Mouse (Mus musculus) cerebellum, adult 18-20 months (tissue): ENCODE data around the gene Mkrn2os.
"Not testable (repeated sequence)": the region's sequence is repeated elsewhere in the genome, so short reads cannot be mapped to it uniquely, and the experiment has no call there.

Experiments
- DNase-seq, 2 experiments: peaks; one replicate each; pipeline ENCODE4 v3.0.0; 2021

The Mkrn2os gene

DNA sequence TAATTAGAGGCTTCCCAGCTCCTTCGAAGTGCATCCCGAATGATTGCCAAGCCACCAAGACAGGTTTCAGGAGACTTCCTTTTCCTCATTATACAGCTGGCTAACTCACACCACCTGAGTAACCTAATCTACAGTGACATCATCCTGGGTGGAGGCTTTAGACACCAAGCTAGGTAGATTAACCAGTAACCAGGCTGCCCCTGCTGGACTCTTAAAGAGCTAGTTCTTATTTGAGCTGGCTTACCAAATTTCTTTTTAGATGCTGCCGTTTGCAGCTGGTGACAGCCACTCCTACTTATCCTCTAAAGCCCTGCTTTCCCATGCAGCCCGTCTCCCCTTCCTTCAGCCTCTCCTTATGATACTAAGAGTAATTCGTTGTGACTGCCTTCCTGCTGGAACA lies at the start of gene Mkrn2os:
Mkrn2os (minus strand) TSS at position 119 of the 400 bp plus-strand sequence.
- DNase-seq = no peak

GRCm38 (mm10) chr6:115638188-115638587 lies 45.8 kb upstream of the Mkrn2os start:
- not testable (repeated sequence) for DNase-seq

DNA sequence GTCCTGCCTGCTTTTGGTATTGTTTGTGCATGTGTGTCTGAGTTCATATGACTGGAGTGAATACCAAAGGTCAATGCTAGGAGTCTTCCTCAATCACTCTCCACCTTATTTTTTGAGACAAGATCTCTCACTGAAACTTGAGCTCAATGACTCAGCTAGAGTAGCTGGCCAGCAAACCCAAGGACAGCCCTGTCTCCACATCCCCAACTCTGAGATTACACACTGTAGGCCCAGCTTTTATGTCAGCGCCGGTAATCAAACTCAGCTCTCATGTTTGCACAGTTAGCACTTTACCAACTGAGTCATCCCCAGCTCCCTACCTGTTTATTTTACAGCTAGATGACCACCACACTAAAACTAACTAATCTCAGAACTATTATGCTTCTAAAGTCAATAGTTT lies 41.6 kb upstream of the Mkrn2os start:
- DNase-seq = no peak

- DNase-seq = no peak
Observed at GRCm38 (mm10) chr6:115631056-115631795, 38.9 kb upstream of the Mkrn2os start.

DNA sequence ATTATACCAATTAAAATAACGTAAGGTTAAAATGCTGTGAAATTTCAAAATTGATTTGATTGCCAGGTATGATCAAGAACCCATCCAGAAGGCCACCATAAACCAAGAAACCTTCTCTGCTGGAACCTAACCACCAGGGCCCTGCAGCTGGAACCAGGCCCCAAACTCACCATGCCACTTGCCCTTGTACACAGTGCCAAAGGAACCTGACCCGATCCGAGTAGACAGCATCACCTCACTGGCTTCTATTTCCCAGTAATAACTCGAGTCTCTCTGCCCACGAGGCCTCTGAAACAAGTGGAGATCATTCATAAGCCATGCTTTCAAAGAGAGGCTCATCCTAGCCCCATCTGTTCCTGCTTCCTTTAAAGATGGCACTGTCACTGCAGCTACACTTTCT lies 33.7 kb upstream of the Mkrn2os start:
- DNase-seq = no peak

GRCm38 (mm10) chr6:115620942-115621341 lies 28.6 kb upstream of the Mkrn2os start:
- no peak for DNase-seq

DNA sequence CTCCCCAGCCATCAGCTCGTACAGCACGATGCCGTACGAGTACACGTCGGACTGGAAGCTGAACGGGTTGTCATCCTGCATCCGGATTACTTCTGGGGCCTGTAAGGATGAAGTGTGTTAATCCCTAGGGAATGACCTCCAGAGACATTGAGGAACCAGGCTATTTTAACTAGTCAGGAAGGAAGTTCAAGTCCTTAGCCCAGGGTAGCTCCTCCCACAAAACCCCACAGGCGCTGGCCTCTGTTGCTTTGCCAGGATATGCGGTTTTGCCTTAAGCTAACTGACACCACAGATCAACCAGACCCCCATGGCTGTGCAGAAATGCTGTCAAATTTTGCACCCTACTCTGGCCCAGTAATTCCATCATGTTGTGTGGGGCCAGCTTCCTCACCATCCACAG lies 27.4 kb upstream of the Mkrn2os start:
- no peak for DNase-seq

DNA sequence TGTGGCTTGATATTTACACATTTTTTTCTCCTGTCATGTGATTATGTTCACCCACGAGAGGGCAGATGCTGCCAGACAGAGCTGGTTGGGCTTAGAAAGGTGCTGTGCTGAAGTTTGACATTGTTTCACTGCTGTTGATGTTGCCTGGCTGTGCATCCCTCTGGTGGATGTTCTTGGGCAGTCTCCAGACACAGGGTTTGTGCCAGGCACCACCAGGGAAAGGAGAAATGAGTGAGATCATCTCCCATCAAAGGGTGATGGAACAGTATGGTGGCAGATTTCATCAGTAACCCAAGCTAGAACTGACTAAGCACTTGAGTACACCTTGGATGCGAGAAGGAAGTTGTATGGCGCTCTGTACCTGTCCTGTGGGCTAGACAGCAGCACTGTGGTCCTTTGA lies 23.6 kb upstream of the Mkrn2os start:
- no peak for DNase-seq

GRCm38 (mm10) chr6:115613793-115614192 lies 21.4 kb upstream of the Mkrn2os start:
- DNase-seq = no peak

DNA sequence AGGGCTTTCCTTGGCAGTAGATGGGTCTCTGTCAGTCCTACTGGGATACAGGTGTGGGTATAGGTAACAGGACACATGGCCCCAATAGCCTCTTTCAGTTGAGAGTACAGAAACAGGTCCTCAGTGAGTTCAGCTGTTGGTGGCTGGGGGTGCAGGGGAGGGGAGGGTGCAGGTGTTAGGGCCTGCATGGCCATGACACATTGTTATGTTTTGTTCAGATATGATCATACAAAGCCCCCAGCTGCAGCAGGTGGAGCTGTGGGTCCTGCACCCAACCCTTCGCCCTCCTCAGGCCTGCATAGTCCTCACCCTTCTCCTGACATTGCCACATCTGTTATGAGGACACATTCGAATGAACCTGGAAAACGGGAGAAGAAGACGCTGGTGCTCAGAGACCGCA lies 17.9 kb upstream of the Mkrn2os start:
- no peak for DNase-seq

DNA sequence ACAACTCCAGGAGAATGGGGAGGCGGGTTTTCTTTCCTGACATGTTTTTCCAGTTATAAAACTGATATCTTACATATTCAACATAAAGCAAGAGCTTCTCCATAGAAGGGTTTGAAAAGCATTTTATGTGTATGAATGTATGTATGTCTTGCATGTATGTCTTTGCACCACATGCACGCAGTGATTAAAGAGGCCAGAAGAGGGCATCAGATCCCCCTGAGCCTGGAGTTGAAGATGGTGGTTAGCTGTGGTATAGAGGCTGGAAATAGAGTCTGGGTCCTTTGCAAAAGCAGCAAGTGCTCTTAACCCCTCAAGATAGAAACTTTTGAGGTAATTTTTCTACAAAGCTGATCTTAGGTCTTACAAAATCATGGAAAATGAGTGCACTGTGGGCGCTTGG lies 16.7 kb upstream of the Mkrn2os start:
- peak; percentile 32 for DNase-seq

DNA sequence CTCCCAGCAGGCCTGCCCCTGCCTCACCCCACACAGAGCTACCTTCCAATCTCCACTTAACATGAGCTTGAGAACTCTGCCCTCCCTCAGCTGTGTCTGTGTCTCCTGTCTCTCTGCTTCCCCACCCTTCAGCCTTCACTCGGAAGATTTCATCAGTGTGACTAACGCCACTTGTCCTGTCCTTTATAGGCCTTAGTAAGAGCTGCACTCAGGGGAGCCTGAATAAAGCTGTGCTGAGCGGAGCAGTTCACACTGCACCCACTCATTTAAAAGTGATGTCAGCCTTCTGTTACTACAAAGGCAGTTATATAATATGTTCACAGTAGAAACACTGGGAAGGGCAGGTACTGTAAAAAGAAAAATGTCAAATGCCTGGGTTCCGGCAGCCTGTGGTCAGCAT lies 15.1 kb upstream of the Mkrn2os start:
- peak; percentile 21 to 26 for DNase-seq

DNA sequence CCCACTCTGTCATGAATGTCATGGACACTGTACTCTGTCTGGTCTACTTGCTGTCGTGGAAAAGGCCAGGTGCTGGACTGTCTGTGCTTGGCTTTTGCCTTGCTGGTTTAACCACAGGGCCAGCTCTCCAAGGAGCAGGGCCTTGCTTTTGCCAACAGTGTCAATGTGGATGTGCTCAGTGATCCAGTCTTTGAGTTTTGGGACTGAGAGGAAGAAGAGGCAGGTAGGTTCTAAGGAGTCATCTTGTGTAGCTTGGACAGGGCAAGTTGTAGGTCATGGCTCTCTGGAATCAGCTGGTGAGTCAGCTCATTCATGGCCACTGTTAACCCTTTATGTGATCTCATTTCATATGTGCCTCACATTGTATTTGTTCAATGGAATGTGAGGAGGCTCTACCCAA lies 14.1 kb upstream of the Mkrn2os start:
- no peak for DNase-seq

GRCm38 (mm10) chr6:115601715-115602523 lies 9.5 kb upstream of the Mkrn2os start, which contains the start of gene Mkrn2:
TSS of gene Mkrn2 (plus strand) at chr6:115601902.
- DNase-seq = peak; percentile 71 to 88

DNA sequence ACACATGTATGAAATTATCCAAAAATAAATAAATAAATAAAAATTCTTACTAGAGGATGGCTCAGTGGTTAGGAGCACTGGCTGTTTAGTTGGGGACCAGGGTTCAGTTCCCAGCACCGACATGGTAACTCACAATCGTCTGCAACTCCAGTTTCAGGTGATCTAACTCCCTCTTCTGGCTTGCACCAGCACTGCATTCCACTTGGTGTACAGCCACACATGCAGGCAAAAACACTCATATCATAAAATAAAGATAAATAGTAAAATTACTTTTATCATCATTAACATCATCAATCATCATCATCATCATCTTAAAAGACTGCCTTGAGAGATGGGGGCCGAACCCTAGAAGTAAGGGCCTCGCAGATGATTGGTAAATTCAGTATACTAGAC lies 8.9 kb upstream of the Mkrn2os start:
- peak in 1 of 2 experiments; percentile 28 for DNase-seq

- no peak for DNase-seq
Observed at GRCm38 (mm10) chr6:115595667-115596066, 3.3 kb upstream of the Mkrn2os start.

- no peak for DNase-seq
Observed at GRCm38 (mm10) chr6:115594463-115594862, 2.1 kb upstream of the Mkrn2os start.

GRCm38 (mm10) chr6:115593252-115593651 lies 876 bp upstream of the Mkrn2os start:
- no peak for DNase-seq

DNA sequence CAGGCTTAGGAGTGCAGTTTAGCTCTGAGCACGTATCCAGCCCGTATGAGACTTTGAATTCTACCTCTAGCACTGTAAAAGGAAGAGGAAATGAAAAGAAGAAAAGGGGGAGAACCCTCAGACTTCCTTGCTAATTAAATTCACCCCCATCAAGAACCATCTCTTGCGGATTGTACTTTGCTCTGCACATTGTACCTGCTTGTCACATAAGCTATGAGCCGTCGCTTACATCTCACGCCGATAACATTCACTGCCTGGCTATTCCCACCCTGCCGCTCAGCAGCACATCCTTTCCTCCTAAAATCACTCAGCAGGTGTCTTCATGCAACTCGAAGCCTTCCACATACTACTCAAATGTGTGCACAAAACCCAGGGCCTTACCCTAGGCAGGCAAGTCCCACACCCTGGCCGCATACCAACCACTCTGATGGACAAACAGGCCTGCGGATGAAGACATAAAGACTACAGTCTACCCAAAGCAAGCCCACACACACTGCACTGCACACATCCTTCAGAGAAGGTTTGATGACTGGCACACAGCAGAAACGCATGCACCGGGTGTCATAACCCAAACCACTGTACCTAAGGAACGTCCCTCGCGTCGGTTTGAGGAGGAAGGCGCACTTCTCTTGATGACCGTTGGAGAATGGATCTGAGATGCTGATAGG lies 550 bp downstream of the Mkrn2os start:
- DNase-seq = no peak

- no peak for DNase-seq
Observed at GRCm38 (mm10) chr6:115586321-115586720, 6.1 kb downstream of the Mkrn2os start.

DNA sequence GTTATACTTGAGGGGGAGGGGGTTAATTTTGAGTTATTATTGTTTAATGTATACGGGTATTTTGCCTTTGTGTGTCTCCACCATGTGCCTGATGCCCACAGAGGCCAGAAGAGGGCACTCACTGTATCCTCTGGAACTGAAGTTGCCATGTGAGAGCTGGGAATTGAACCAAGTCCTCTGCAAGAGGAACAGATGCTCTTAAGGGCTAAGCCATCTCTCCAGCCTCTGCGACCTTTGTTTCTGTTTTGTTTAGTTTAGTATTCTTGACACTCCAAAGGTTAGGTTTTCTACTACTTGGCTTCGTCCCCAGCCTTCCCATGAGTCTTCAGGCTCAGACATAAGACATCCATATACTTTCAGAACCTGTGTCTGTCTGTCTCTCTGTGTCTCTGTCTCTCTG lies 8.2 kb downstream of the Mkrn2os start:
- DNase-seq = no peak

GRCm38 (mm10) chr6:115583430-115584125 lies 8.8 kb downstream of the Mkrn2os start:
- DNase-seq = no peak
